Mouse (Mus musculus) left cerebral cortex, postnatal 25 days (tissue): ENCODE measurements around the gene Gas2. TPM values are rescaled to one million over a fixed set of nuclear protein-coding genes. Genes with fewer than 3 reads are reported as not detected.

Experiments
- DNase-seq, 2 experiments: peaks; one replicate each; pipeline ENCODE4 v3.0.0; 2022; ENCODE audit warnings: low spot score in 2 of 2, mixed read lengths in 1 of 2
- intact Hi-C: fragments of 180-260 bp; cut with DNase I; formaldehyde crosslinking; loops from one replicate; pipeline ENCODE4 v1.15.1; 2025
- total RNA-seq, 2 experiments: library from RNA; stranded (reverse); gene quantifications; 2 replicates each; pipeline ENCODE4 v1.2.3; 2021

Gas2 gene
- total RNA-seq, 2 experiments from 2014 or later: 16.1 to 21.6 TPM

DNA sequence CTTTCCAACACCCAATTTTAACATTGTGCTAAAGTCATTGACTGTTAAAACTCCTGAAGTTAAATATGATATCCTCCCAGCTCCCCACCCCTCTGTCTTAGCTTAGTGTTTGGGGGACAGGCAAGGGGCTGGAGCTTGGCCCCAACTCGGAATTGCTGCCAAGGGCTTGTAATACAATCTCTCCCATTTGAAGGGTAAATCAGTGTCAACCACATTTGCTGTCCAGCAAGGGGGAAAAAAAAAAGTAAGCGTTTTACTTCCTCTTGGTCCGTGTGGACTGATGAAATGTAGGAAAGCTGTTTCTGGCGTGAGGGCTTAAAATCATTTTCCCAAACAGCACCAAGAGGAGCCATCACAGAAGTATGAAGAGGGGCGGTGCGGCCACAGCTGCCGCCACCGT lies 16.9 kb downstream of the Gas2 start:
- DNase-seq: no peak
- intact Hi-C loops: loop anchor here (5.0 kb wide), 1 partner anchor 84 kb away; no protein-coding TSS in a partner anchor

- intact Hi-C loops: loop anchor here (5.0 kb wide), 1 partner anchor 83 kb away; no protein-coding TSS in a partner anchor
- DNase-seq: peak; percentile 69 to 72
These were observed 17.4 kb downstream of the Gas2 start for GRCm38 (mm10) chr7:51879136-51879723.

- no peak for DNase-seq
- intact Hi-C loops: no loop called here
These were observed 18.3 kb downstream of the Gas2 start for GRCm38 (mm10) chr7:51880121-51880520.

DNA sequence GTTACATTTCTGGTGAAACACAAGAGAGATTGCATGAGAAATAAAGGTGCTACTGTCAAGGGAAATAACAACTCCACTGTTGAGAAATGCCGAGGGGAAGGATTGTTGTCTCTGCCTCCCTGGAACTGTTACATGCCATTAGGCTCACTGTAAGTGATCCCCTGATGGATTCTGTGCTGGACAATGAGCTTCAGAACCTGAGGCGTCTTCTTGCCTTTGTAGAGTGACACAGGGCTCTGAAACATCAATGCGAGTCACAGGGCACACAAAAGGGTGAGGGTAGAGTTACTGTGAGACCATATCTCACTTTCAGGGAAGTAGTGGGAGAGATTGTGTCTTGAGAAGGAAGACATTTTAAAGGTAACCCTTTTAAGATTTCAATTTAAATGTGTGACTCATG lies 23.5 kb downstream of the Gas2 start:
- DNase-seq: no peak
- intact Hi-C loops: no loop called here

DNA sequence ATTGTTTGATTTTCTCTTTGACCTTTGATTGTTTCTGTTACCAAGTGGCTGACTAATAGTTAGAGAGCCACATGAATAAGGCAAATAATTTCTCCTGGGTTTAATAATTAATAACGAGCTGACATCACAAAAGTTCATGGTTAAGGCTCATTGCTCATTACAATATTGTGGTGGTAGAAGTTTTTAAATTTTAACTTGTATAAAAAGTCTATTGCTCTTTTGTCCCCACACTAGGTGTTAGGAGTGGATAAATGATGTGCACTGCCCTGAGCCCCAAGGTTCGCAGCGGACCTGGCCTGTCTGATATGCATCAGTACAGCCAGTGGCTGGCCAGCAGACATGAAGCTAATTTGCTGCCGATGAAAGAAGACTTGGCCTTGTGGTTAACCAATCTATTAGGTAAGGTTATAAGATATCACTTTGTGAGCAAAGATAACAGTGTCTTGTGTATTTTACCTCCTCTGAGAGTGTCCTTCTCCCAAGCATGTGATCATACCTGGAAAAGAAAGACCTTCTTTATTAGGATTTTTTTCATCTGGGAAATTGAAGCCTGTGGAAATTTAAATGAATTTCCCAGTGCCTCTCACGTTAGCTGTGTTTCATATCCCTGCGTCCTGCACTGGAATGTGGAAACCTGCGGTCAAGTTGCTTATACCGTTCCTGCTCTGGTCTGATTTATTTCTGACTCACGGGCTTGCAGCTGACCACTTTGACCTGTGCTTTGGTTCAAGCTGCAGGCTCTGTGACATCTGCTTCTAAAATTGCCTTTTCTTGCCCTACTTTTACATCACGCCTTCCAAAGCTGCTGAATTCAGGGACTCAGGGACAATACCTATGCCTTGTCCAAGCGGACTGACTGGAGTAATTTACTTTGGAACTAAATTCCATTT lies 26.1 kb downstream of the Gas2 start:
- no peak for DNase-seq
- intact Hi-C loops: no loop called here

DNA sequence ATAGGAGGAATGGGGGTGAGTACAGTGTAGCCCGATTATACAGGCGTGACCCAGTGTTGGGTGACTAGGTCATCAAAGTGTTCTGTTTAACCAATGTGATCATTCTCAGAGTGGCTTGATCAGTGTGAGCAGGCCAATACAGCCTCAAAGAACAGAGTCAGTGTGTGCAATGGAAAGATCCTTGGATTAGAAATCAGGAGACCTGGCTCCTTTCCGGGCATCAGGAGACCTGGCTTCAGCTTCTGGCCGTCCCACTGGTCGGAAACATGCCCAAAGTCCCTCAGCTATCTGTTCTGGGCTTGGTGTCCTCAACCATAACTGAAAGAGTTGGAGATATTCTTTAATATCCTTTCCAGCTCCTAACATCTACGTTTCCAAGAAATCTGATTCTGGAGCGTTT lies 27.8 kb downstream of the Gas2 start:
- intact Hi-C loops: no loop called here
- DNase-seq: no peak

GRCm38 (mm10) chr7:51892224-51892965 lies 30.6 kb downstream of the Gas2 start:
- DNase-seq: no peak
- intact Hi-C loops: no loop called here

DNA sequence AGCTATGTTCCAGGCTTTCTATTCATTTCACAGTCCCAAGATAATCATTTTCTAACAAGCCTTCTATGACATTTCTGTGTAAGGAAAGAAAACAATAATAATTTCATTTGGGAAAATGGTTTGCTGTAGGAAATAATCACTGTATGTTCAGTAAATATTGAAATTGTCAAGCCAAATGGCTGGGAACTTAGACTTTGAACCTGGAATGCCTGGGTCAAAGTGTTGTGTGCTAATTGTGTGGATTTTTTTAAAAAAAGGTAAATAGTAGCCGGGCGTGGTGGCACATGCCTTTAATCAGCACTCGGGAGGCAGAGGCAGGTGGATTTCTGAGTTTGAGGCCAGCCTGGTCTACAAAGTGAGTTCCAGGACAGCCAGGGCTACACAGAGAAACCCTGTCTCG lies 31.2 kb downstream of the Gas2 start:
- no peak for DNase-seq
- intact Hi-C loops: no loop called here

DNA sequence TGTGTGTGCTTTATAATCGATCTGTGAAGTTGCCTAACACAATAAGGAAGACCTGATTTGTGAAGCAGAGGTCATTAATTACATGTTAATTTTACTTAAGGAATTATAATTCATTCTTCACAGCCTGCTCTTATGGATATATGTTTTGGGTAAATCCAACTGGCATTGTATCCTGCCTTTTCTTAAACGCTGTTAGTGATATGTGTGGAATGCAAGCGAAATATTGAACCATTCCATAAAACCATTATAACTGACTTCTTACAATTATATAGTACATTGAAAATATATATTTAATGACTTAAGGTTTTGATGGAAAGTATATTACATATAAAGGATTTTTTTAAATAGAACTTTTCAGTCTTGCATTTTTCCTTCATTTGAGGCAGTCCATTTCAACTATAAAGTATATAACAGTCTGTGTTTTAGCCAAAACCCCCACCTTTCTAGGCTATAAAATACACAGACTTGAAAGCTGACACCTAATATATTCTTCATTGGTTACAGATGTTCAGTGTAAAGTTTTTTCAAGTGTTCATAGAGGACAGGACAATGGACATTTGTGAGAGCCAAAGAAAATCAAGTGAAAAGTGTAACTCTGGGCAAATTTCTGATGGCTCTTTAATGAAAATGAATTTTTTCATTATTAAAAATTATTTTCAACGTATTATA lies 32.5 kb downstream of the Gas2 start:
- intact Hi-C loops: no loop called here
- DNase-seq: no peak

DNA sequence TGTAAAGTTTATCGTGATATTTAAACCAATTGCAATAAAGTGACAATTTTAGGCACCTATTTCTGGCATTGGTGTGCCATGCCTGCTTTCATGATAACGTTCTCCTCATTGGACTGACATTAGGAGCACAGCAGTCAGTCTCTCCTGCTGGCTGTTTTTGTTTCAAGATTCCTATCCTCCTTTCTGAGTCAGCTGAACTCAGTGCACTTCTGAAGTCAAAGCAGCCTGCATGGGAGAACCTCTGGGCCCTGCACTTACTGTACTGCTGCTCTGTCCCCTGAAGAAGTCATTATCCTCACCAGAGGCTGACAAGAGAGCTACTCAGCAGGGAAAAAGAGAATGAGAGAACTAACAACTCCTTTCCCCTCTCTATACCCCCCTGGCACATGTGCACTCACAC lies 33.1 kb downstream of the Gas2 start:
- no peak for DNase-seq
- intact Hi-C loops: no loop called here

DNA sequence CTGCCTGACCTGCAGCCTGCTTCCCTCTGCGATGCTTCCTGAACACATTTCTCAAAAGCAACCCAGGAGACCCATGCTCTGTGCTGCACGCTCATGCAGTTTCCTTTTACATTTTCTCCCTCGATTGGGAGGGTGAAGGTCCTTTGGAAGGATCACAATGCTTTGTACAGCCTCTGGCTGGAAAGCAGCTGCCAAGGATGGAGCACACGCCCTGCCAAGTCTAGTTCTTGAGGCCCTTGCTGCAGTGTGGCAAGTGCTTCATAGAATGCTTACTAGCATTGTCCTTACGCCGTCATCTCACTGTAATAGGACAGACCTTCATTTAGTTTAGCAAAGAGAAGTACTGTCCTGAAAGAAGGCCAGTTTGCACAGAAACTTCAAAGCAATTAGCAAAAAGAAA lies 37.3 kb downstream of the Gas2 start:
- DNase-seq: no peak
- intact Hi-C loops: no loop called here

- DNase-seq: peak in 1 of 2 experiments; percentile 17
- intact Hi-C loops: no loop called here
These were observed 51.7 kb downstream of the Gas2 start for GRCm38 (mm10) chr7:51913292-51914050.

GRCm38 (mm10) chr7:51914132-51914531 lies 52.3 kb downstream of the Gas2 start:
- intact Hi-C loops: no loop called here
- DNase-seq: no peak

DNA sequence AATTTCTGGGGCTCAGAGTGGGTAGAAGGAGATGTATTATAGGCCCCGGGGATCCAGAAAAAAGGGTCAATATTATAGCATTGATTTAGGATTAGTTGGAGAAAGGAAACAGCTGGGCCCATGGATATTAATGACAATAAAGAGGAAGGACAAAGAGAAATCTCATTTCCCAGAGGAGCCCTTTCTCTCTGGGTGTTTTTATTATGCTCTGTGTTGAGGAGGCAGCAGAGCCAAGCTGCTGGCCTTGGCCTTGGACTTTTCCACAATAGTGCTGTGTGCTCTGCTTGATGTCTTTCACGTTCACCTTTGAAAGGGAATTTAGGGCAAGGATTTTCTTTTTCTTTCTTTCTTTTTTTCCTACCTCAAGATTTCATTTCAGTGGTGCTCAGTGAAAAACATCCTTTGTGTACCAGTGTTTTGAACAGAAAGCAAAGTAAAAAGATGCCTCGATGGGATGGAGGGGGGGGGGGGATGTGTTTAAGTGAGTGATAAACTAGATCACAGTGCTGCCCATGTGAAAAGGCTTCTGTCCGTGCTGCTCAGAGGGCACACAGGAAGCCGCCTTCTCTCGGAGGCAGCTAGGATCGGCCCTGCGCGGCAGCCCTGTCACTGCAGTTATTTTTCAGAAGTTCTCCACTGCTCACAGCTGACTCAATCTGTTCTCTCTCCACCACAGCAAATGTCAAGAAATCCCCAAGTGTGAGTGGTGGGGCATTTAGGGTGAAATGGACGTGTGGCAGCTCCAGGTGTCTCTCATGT lies 67.1 kb downstream of the Gas2 start:
- no peak for DNase-seq
- intact Hi-C loops: no loop called here

GRCm38 (mm10) chr7:51931217-51931616 lies 69.4 kb downstream of the Gas2 start:
- intact Hi-C loops: no loop called here
- DNase-seq: no peak

GRCm38 (mm10) chr7:51937337-51937736 lies 75.5 kb downstream of the Gas2 start:
- intact Hi-C loops: no loop called here
- DNase-seq: no peak

DNA sequence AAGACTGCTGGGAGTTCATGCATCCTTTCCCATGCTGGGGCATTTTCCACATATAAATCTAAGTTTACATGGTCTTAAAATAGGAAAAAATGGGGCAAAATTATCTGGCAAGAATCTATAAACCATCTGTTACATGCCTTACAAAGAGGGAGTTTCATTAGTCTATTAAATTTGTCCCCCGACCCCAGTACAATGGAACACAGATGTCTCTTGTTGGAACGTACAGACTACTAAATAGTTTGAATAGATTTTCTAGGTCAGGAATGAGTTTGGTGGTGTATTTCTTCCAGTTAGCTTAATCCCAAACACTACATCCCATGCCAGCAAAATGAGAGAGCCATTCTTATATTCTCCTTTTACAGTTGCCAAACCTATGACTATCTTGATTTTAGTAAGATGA lies 78.6 kb downstream of the Gas2 start:
- intact Hi-C loops: no loop called here
- DNase-seq: no peak

DNA sequence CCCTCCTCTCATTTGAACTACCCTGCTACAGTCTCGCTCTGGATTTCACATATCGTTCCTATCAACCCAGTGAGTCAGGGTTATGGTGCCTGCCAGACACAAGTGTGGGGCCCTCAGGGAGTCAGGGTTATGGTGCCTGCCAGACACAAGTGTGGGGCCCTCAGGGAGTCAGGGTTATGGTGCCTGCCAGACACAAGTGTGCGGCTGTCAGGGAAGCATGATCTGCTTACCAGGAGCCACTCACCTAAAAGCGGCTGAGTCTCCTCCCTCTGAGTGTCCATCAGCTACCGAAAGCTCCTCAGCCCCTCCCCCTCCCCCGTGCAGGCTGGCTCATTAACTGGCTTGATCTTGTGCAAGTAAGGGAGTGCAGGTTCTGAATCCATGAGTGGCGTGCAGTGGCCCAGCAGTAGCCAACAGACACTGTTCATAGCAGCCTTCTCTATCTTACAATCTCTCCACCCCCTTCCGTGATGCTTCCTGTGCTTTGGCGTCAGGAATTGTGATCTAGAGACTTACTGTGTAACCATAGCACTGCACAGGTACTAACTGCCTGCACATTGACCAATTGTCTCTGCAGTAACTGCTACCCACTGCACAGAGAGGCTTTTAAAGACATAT lies 93.7 kb downstream of the Gas2 start:
- no peak for DNase-seq
- intact Hi-C loops: no loop called here
